Mouse (Mus musculus) limb, embryonic 14.5 days (tissue): ENCODE measurements around the gene Olfr194. TPM values are rescaled to one million over a fixed set of nuclear protein-coding genes. Genes with fewer than 3 reads are reported as not detected.

Experiments
- ATAC-seq: fragments of 200-750 bp; cut with Nextera tagmentation; 2 replicates; pipeline ENCODE4 v1.8.0; 2017; ENCODE audit warnings: low read depth, moderate number of reproducible peaks, moderate TSS enrichment; ENCODE audit not compliant: low FRiP score
- DNase-seq: peaks from one replicate; pipeline ENCODE4 v3.0.0-alpha.2; 2015; ENCODE audit warnings: low spot score
- H3K27ac ChIP-seq: fragments of 300-500 bp; sonication (generic); replicated peaks from 2 replicates; pipeline ENCODE4 v1.5.1; 2014; ENCODE audit warnings: low read depth, mild to moderate bottlenecking, low read length, moderate library complexity, mixed read lengths
- H3K27me3 ChIP-seq: fragments of 300-500 bp; sonication (generic); 2 replicates; pipeline ENCODE4 v1.6.1; 2014; ENCODE audit warnings: low read length, mixed read lengths; ENCODE audit not compliant: control insufficient read depth, insufficient read depth
- H3K36me3 ChIP-seq: fragments of 300-500 bp; sonication (generic); 2 replicates; pipeline ENCODE4 v1.6.1; 2014; ENCODE audit warnings: mild to moderate bottlenecking, low read length, moderate library complexity, mixed read lengths; ENCODE audit not compliant: control insufficient read depth, insufficient read depth
- H3K4me1 ChIP-seq: fragments of 300-500 bp; sonication (generic); 2 replicates; pipeline ENCODE4 v1.6.1; 2014; ENCODE audit warnings: antibody characterized with exemption, low read length, mixed read lengths; ENCODE audit not compliant: control insufficient read depth, insufficient read depth
- H3K4me2 ChIP-seq: fragments of 300-500 bp; sonication (generic); replicated peaks from 2 replicates; pipeline ENCODE4 v1.6.1; 2014; ENCODE audit warnings: low read depth, mild to moderate bottlenecking, low read length, moderate library complexity; ENCODE audit not compliant: severe bottlenecking
- H3K4me3 ChIP-seq: fragments of 300-500 bp; sonication (generic); replicated peaks from 2 replicates; pipeline ENCODE4 v1.5.1; 2014; ENCODE audit warnings: low read length
- H3K9ac ChIP-seq: fragments of 300-500 bp; sonication (generic); 2 replicates; pipeline ENCODE4 v1.6.1; 2014; ENCODE audit warnings: mild to moderate bottlenecking, low read depth, low read length, moderate library complexity; ENCODE audit not compliant: severe bottlenecking
- H3K9me3 ChIP-seq: fragments of 300-500 bp; sonication (generic); 2 replicates; pipeline ENCODE4 v1.6.1; 2016; ENCODE audit warnings: low read length; ENCODE audit not compliant: control insufficient read depth
- POLR2A ChIP-seq: fragments of 200-500 bp; IDR thresholded peaks from 2 replicates; pipeline ENCODE4 v1.8.0; 2012; ENCODE audit warnings: inconsistent platforms, mild to moderate bottlenecking, moderate library complexity, borderline replicate concordance; ENCODE audit not compliant: insufficient read depth, insufficient read length; ENCODE audit errors: extremely low read depth
- WGBS: fragments of 180-500 bp; shearing (Covaris S2); extraction: QIAGEN DNeasy Blood & Tissue Kit; methylation state at CpG from one replicate; pipeline ENCODE4 v1.1.7; 2014; 5-methylcytosine and 5-hydroxymethylcytosine counted together
- polyA plus RNA-seq, 2 experiments: library from polyadenylated mRNA; depleted of rRNA in 1 of 2; stranded (reverse) in 1 of 2; unstranded in 1 of 2; fragments of >200 nt; fragmentation: Nextera tagmentation in 1 of 2; extraction: Ambion mirVana in 1 of 2; gene quantifications; 2 replicates each; pipeline versions ENCODE4 v1.2.1 to v1.2.3; 2012 to 2014

The Olfr194 gene
- polyA plus RNA-seq (2012; rRNA removed): not detected in 2 replicates
- not detected in 2 replicates for polyA plus RNA-seq (2014; fragmentation: Nextera tagmentation; extraction: Ambion mirVana)

GRCm38 (mm10) chr16:59120969-59121368, at the start of gene Olfr194:
Gene Olfr194 (minus strand): TSS chr16:59121069.
- DNase-seq (no peak), ATAC-seq (no peak)
- Histone ChIP-seq H3K27me3 (no peaks in the 10 kb centered on the region), H3K27ac (no peak within 1 kb of the TSS), H3K36me3 (no peaks in the 10 kb centered on the region), H3K9me3 (no peaks in the 10 kb centered on the region), H3K9ac (no peak within 1 kb of the TSS), H3K4me2 (no peak within 1 kb of the TSS), H3K4me3 (no peak within 1 kb of the TSS), H3K4me1 (no peaks in the 10 kb centered on the region)
- TF ChIP-seq POLR2A: no peak

- 72% methylated on average over 3 of the region's 3 CpGs for WGBS
- no peak for DNase-seq
- Histone ChIP-seq H3K9me3 (no peaks in the 10 kb centered on the region), H3K4me2 (no peak within 1 kb of the TSS), H3K27ac (no peak within 1 kb of the TSS), H3K4me1 (no peaks in the 10 kb centered on the region), H3K9ac (no peak within 1 kb of the TSS), H3K36me3 (no peaks in the 10 kb centered on the region), H3K27me3 (no peaks in the 10 kb centered on the region), H3K4me3 (no peak within 1 kb of the TSS)
- no peak for ATAC-seq
- no peak for TF ChIP-seq POLR2A
Measured at GRCm38 (mm10) chr16:59170354-59170753, 49.5 kb upstream of the Olfr194 start, which contains the start of gene Olfr196. Gene Olfr196 (minus strand): TSS chr16:59170454.

GRCm38 (mm10) chr16:59151996-59152395, 31.1 kb upstream of the Olfr194 start:
- whole genome bisulfite sequencing: 73% methylated on average over 2 of the region's 2 CpGs
- ATAC-seq (no peak), DNase-seq (no peak)
- Histone ChIP-seq H3K4me3 (no peak overlapping the region), H3K9me3 (no peaks in the 10 kb centered on the region), H3K27me3 (no peaks in the 10 kb centered on the region), H3K27ac (no peak overlapping the region), H3K4me1 (no peaks in the 10 kb centered on the region), H3K9ac (no peak overlapping the region), H3K36me3 (no peaks in the 10 kb centered on the region), H3K4me2 (no peak overlapping the region)
- TF ChIP-seq POLR2A: no peak

GRCm38 (mm10) chr16:59146746-59147145, 25.9 kb upstream of the Olfr194 start, which contains the start of gene Olfr195:
Gene Olfr195 (plus strand): TSS chr16:59147046.
- 88% methylated on average over 1 of the region's 1 CpGs for WGBS
- Histone ChIP-seq H3K27me3 (no peaks in the 10 kb centered on the region), H3K27ac (no peak within 1 kb of the TSS), H3K9me3 (no peaks in the 10 kb centered on the region), H3K4me1 (no peaks in the 10 kb centered on the region), H3K4me2 (no peak within 1 kb of the TSS), H3K36me3 (no peaks in the 10 kb centered on the region), H3K9ac (no peak within 1 kb of the TSS), H3K4me3 (no peak within 1 kb of the TSS)
- no peak for TF ChIP-seq POLR2A
- DNase-seq (no peak), ATAC-seq (no peak)

- Histone ChIP-seq H3K4me3 (no peak overlapping the region), H3K9ac (no peak overlapping the region), H3K27me3 (no peaks in the 10 kb centered on the region), H3K9me3 (no peaks in the 10 kb centered on the region), H3K4me2 (no peak overlapping the region), H3K36me3 (no peaks in the 10 kb centered on the region), H3K27ac (no peak overlapping the region), H3K4me1 (no peaks in the 10 kb centered on the region)
- ATAC-seq: no peak
- no peak for DNase-seq
- no peak for TF ChIP-seq POLR2A
Measured at GRCm38 (mm10) chr16:59141105-59141504, 20.2 kb upstream of the Olfr194 start.

- Histone ChIP-seq H3K9me3 (no peaks in the 10 kb centered on the region), H3K4me3 (no peak overlapping the region), H3K27me3 (no peaks in the 10 kb centered on the region), H3K4me2 (no peak overlapping the region), H3K27ac (no peak overlapping the region), H3K4me1 (no peaks in the 10 kb centered on the region), H3K9ac (no peak overlapping the region), H3K36me3 (no peaks in the 10 kb centered on the region)
- no peak for TF ChIP-seq POLR2A
- no peak for ATAC-seq
- WGBS: 93% methylated on average over 1 of the region's 1 CpGs
- DNase-seq: no peak
Measured at GRCm38 (mm10) chr16:59130740-59131139, 9.9 kb upstream of the Olfr194 start.
